Mouse (Mus musculus): ENCODE data around the gene Rab11a.

The Rab11a gene

GRCm38 (mm10) chr9:64737406-64738201 is at the start of gene Rab11a:
Gene Rab11a (minus strand): TSS chr9:64737758.
- peak; percentile 98 for DNase-seq (ENCODE audit: low spot score)

- no peak for DNase-seq (ENCODE audit: low spot score)
Measured at GRCm38 (mm10) chr9:64786216-64786905, 48.8 kb upstream of the Rab11a start.

GRCm38 (mm10) chr9:64784841-64785240 is 47.3 kb upstream of the Rab11a start:
- peak; percentile 80 for DNase-seq (ENCODE audit: low spot score)

GRCm38 (mm10) chr9:64783511-64783910 is 46.0 kb upstream of the Rab11a start:
- no peak for DNase-seq (ENCODE audit: low spot score)

- DNase-seq (ENCODE audit: low spot score) = no peak
Measured at GRCm38 (mm10) chr9:64779628-64780027, 42.1 kb upstream of the Rab11a start.

- no peak for DNase-seq (ENCODE audit: low spot score)
Measured at GRCm38 (mm10) chr9:64778151-64778550, 40.6 kb upstream of the Rab11a start.

GRCm38 (mm10) chr9:64777441-64777987 is 40.0 kb upstream of the Rab11a start:
- no peak for DNase-seq (ENCODE audit: low spot score)

GRCm38 (mm10) chr9:64775491-64775890 is 37.9 kb upstream of the Rab11a start:
- no peak for DNase-seq (ENCODE audit: low spot score)

- DNase-seq (ENCODE audit: low spot score) = no peak
Measured at GRCm38 (mm10) chr9:64774883-64775282, 37.3 kb upstream of the Rab11a start.

- DNase-seq (ENCODE audit: low spot score) = no peak
Measured at GRCm38 (mm10) chr9:64774411-64774811, 36.9 kb upstream of the Rab11a start.

- DNase-seq (ENCODE audit: low spot score) = no peak
Measured at GRCm38 (mm10) chr9:64773936-64774335, 36.4 kb upstream of the Rab11a start.

- no peak for DNase-seq (ENCODE audit: low spot score)
Measured at GRCm38 (mm10) chr9:64773254-64773653, 35.7 kb upstream of the Rab11a start.

GRCm38 (mm10) chr9:64771236-64771635 is 33.7 kb upstream of the Rab11a start:
- no peak for DNase-seq (ENCODE audit: low spot score)

- DNase-seq (ENCODE audit: low spot score) = no peak
Measured at GRCm38 (mm10) chr9:64770411-64770849, 32.9 kb upstream of the Rab11a start.

- DNase-seq (ENCODE audit: low spot score) = no peak
Measured at GRCm38 (mm10) chr9:64769911-64770310, 32.4 kb upstream of the Rab11a start.

- peak; percentile 76 for DNase-seq (ENCODE audit: low spot score)
Measured at GRCm38 (mm10) chr9:64769066-64769695, 31.6 kb upstream of the Rab11a start.

GRCm38 (mm10) chr9:64767796-64768195 is 30.2 kb upstream of the Rab11a start:
- DNase-seq (ENCODE audit: low spot score) = no peak

- no peak for DNase-seq (ENCODE audit: low spot score)
Measured at GRCm38 (mm10) chr9:64766136-64766535, 28.6 kb upstream of the Rab11a start.

- DNase-seq (ENCODE audit: low spot score) = no peak
Measured at GRCm38 (mm10) chr9:64764824-64765223, 27.3 kb upstream of the Rab11a start.

- no peak for DNase-seq (ENCODE audit: low spot score)
Measured at GRCm38 (mm10) chr9:64758052-64758451, 20.5 kb upstream of the Rab11a start.

- DNase-seq (ENCODE audit: low spot score) = no peak
Measured at GRCm38 (mm10) chr9:64752575-64752974, 15.0 kb upstream of the Rab11a start.

- DNase-seq (ENCODE audit: low spot score) = no peak
Measured at GRCm38 (mm10) chr9:64749314-64749713, 11.8 kb upstream of the Rab11a start.

- no peak for DNase-seq (ENCODE audit: low spot score)
Measured at GRCm38 (mm10) chr9:64747735-64748134, 10.2 kb upstream of the Rab11a start.

All from testis, postnatal 10 days (tissue).